Mouse (Mus musculus) CH12F3 (cell line): ENCODE data around the gene Parp1.
"Not testable (repeated sequence)": the region's sequence is repeated elsewhere in the genome, so short reads cannot be mapped to it uniquely, and the experiment has no call there.

Source experiments
- in situ Hi-C: fragments of 300-500 bp; cut with MboI; formaldehyde crosslinking; loops from 2 replicates; pipeline ENCODE4 v1.14.3; 2020; ENCODE audit warnings: low sequenced_read_pairs

Gene Parp1

DNA sequence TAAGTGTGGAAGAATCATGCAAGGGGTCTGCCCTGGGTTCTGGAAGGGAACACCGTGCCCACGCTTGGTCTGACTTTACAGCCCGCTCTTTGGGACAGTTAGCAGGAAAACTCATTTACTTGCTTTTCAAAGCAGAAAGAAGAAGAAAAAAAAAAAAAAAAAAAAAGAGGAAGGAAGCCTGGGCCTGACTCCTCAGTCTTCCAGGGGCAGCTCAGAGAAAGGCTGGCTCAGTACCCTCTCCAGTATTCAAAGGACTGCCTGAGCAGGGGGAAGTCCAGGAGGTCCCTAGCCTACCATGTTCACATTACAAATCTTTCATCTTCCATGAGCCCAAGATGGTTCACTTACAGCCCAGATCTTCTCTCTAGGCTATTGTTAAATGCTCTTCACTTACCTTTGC is 48.0 kb downstream of the Parp1 start:
- in situ Hi-C loops: no loop called here

DNA sequence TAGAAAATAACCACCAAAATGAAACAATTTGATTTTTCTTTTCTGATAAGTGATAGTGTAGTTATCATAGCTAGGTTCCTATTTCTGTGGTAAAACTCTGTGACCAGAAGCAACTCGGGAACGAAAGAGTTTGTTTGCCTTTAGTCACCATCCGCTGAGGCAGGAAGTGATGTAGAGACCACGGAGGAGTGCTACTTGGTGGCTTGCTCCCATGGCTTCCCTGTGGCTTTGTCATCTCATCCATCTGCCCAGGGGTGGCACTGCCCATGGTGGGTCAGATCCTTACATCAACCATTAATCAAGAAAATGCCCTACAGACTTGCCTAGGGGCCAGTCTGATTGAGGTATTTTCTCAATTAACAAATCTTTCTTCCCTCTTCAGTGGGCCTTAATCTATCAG is 53.7 kb downstream of the Parp1 start:
- in situ Hi-C loops: no loop called here

DNA sequence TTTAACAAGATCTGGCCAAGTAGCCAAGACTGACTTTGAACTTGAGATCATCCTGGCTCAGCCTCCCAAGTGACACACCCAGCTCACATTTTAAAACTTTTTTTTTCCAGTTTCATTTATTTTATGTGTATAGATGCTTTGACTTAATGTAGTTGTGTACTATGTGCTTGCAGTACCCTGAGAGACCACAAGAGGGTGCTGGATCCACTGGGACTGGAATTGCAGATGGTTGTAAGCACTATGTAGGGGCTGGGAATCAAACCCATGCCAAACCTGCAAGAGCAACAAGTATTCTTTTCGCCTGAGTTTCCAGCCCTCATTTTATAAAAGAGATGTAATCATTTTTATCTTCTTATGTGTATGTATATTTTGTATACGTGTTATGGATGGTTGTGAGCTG is 55.2 kb downstream of the Parp1 start:
- in situ Hi-C loops: no loop called here

- in situ Hi-C loops: no loop called here
Observed at GRCm38 (mm10) chr1:180626141-180626540, 57.4 kb downstream of the Parp1 start.

GRCm38 (mm10) chr1:180637796-180638195 is 69.1 kb downstream of the Parp1 start:
- in situ Hi-C loops: not testable (repeated sequence)

DNA sequence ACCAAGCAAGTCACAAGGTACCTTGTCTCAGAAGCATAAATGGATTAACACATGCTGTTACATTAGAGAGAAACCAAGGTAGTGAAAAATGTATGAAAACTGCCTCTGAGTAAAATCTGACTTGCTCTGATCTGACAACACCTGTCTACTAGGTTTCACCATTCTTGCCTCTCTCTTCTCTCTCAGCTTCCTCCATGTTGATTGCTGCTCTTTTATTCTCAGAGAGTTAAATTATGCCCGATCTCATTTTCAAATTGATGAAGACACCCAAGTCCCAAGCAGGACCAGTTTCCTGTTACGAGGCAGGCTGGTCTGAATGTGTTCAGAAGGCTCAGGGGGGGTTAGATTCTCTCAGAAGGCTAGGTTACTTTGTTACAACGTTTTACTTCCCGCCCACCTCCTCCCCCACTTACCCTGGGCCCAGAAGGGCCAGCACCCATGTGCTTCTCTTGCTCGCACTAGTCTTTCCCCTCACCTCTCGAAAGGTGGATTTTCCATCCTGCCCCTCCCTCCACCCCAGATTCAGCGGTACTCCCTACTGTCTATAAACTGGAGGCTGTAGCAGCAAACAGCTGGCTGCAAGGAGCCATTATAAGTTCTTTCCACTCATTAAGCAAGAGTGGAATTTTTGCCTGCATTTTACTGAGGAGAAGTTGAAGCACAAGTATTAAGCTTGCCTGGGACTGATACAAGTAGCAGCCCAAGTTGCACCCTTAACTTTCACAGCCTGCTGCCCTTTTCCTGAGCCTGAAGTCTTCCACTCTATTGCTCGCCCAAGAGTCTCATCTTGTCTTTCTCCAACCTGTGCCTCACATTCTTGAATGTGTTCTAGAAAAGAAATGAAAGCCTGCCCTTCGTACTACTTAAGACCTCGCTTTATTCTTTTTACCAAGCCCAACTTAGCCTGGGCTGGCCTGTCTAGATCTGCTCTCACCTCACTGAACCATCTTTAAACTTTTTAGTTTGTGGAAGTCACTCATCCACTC is 71.0 kb downstream of the Parp1 start:
- in situ Hi-C loops: no loop called here

- in situ Hi-C loops: no loop called here
Observed at GRCm38 (mm10) chr1:180640605-180641125, 71.9 kb downstream of the Parp1 start.

- in situ Hi-C loops: no loop called here
Observed at GRCm38 (mm10) chr1:180641137-180641517, 72.4 kb downstream of the Parp1 start, which contains the start of gene Lin9. Gene Lin9 (plus strand): TSS chr1:180641150.

- in situ Hi-C loops: no loop called here
Observed at GRCm38 (mm10) chr1:180641518-180642227, 72.9 kb downstream of the Parp1 start.

DNA sequence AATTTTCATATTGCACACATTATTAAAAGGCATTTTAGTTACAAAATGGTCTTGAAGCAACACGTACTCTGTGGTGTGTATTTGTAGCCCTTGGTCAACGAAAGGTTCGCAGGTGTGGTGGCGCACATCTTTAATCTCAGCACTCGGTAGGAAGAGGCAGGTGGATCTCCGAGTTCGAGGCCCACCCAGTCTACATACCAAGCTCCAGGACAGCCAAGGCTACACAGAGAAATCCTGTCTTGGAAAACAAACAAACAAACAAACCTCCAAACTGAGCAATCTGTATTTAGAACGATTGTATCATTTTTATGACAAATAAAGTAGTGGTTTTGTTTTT is 73.5 kb downstream of the Parp1 start:
- in situ Hi-C loops: no loop called here
